Mouse (Mus musculus): ENCODE measurements around the gene Ppdpf. TPM values are rescaled to one million over a fixed set of nuclear protein-coding genes. Genes with fewer than 3 reads are reported as not detected.
"Not testable (repeated sequence)": the region's sequence is repeated elsewhere in the genome, so short reads cannot be mapped to it uniquely, and the experiment has no call there.

Gene Ppdpf
- polyA plus RNA-seq, 1 experiment from 2014 or later = 444 TPM

DNA sequence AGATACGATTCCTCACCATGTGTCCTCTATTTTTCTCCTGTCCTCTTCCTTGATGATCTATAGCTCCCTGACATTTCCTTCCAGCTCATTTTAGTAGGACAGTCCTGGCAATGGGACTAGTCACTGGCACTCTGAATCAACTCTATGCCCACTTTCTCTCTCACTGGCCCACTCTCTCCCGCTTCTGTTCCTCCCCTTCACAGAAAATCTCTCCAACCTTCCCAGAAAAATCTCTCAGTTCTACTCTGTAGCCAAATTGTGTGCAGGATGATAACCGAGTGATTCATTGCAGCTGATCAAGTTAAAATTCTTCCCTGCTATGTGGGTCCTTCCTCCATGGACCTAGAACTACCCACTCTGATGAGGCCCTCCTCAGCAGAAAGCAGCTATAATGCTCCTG lies 12.4 kb upstream of the Ppdpf start:
- no peak overlapping the region for H3K4me2 ChIP-seq
- ATAC-seq (ENCODE audit: low FRiP score) = no peak
- no peak overlapping the region for H3K9ac ChIP-seq
- H3K27me3 ChIP-seq = no peaks in the 10 kb centered on the region
- H3K36me3 ChIP-seq = no peaks in the 10 kb centered on the region
- no peaks in the 10 kb centered on the region for H3K9me3 ChIP-seq
- H3K4me1 ChIP-seq (replicated peaks) = no peaks in the 10 kb centered on the region
- 92% methylated on average over 3 of the region's 3 CpGs for WGBS
- H3K27ac ChIP-seq = no peak overlapping the region
- H3K4me3 ChIP-seq = no peak overlapping the region

DNA sequence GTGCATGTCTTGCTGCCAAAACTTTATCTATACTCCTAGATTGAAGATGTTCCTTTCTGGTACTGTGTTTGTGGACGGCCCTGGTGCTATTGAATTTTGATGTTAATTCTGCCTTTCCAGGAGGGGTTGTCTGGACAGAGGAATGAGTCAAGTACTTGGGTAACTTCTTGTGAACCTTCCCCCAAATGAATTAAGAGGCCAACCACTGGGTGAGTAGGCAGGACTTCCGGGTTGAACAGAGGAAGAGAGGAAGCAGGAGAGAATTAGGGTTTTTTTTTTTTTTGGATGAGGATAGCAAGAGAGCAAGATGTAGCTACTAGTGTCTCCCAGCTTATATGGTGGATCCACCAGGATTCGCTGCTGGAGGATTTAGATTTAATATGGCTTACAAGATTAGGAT lies 9.0 kb upstream of the Ppdpf start:
- Histone ChIP-seq H3K9ac (no peak overlapping the region), H3K9me3 (no peaks in the 10 kb centered on the region), H3K27me3 (0 out of 2 replicates have a peak, but pooled peaks cover under 1% of the 10 kb centered on the region), H3K4me3 (no peak overlapping the region), H3K27ac (no peak overlapping the region), H3K36me3 (no peaks in the 10 kb centered on the region), H3K4me2 (no peak overlapping the region), H3K4me1 (replicated peaks) (no peaks in the 10 kb centered on the region)
- 84% methylated on average over 3 of the region's 3 CpGs for WGBS
- ATAC-seq (ENCODE audit: low FRiP score) = no peak

DNA sequence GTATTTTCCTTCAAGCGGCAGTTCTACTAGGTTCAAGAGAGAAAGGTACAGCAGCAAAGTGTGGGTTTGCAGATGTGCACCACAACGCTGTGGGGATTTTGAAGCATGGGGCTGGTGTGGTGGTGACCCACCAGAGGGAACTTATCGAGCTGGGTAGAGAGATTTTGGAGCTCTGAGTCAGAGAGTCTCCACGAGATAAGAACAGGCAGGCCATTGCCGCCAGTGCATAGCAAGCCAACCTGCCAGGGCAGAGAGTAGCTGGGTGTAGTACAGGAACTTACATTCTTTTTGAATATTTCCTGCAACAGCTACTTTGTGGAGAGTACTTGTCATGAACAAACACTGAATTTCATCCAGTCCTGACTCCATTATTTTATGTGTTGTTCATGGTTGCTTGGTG lies 8.6 kb upstream of the Ppdpf start:
- H3K36me3 ChIP-seq = no peaks in the 10 kb centered on the region
- no peak for ATAC-seq (ENCODE audit: low FRiP score)
- no peak overlapping the region for H3K27ac ChIP-seq
- H3K4me3 ChIP-seq = no peak overlapping the region
- no peaks in the 10 kb centered on the region for H3K4me1 ChIP-seq (replicated peaks)
- H3K9me3 ChIP-seq = no peaks in the 10 kb centered on the region
- H3K27me3 ChIP-seq = 0 out of 2 replicates have a peak, but pooled peaks cover 2% of the 10 kb centered on the region
- no peak overlapping the region for H3K9ac ChIP-seq
- WGBS = 91% methylated on average over 5 of the region's 5 CpGs
- H3K4me2 ChIP-seq = no peak overlapping the region

DNA sequence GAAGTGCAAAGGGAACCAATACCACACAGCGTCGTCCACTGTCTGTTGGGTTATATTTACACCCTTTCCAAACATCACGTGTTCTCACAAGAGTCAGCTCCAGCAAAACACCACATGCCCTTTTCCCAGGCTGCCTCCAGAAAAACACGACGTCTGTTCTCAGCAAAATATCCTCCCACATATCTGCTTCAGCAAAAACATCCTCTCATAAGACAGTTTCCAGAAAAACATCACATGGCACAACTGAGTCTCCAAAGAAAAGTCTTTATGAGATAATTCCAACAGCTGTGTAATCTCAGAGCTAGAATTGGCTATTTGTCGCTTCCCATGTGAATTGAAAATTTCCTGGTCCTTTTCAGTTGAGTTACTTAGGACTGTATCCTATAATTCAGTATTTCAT lies 6.1 kb upstream of the Ppdpf start:
- Histone ChIP-seq H3K27ac (no peak overlapping the region), H3K9me3 (no peaks in the 10 kb centered on the region), H3K4me1 (replicated peaks) (0 out of 2 replicates have a peak, but pooled peaks cover 2% of the 10 kb centered on the region), H3K9ac (no peak overlapping the region), H3K4me2 (no peak overlapping the region), H3K36me3 (no peaks in the 10 kb centered on the region), H3K4me3 (no peak overlapping the region), H3K27me3 (0 out of 2 replicates have a peak, but pooled peaks cover 2% of the 10 kb centered on the region)
- 87% methylated on average over 6 of the region's 6 CpGs for WGBS
- ATAC-seq (ENCODE audit: low FRiP score) = no peak

DNA sequence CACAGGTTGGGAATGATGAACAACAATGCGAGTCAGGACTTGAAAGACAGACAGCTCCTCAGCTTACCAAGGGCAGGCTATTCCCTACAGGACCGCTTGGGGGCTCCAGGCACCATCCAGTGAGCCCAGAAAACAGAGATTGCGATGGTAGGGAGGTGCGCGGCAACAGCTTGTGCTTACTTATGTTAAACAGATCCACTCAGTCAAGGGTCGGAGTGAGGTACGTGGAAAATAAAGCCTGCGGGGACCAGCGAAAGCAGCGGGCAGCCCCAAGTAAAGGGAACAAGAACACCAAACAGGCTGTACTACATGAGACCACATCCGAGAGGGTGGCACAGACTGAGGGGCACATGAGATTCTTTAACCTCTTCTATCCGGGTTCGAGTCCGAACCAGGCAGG lies 412 bp upstream of the Ppdpf start:
- H3K27ac ChIP-seq = peak overlapping the region; percentile 96
- peak overlapping the region; percentile 62 for H3K4me3 ChIP-seq
- ATAC-seq (ENCODE audit: low FRiP score) = peak; percentile 86
- H3K9ac ChIP-seq = peak overlapping the region; percentile 98
- under 1% methylated on average over 14 of the region's 14 CpGs for WGBS
- H3K36me3 ChIP-seq = peaks cover 13% of the 10 kb centered on the region
- peaks cover 20% of the 10 kb centered on the region for H3K4me1 ChIP-seq (replicated peaks)
- H3K27me3 ChIP-seq = 0 out of 2 replicates have a peak, but pooled peaks cover 2% of the 10 kb centered on the region
- H3K9me3 ChIP-seq = no peaks in the 10 kb centered on the region
- peak overlapping the region; percentile 68 for H3K4me2 ChIP-seq

DNA sequence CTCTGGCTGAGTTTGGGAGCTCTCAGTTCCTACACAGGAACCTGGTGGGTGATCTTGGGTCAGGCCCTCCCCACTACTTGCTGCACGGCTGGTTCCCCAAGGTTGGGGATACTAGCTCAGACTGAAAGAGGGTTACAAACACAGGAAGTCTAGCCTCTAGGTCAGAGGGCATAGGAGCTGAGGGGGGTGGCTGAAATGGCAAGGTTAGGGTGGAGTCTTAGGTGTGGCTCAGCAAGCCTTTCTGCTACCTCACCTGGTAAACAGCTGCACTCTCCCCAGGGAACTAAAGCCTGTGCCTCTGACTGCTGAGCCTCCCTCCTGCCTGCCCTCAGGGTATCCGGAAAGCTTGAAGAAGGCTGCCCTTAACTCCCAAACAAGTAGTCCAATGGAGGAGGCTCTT lies 1.6 kb downstream of the Ppdpf start:
- peaks cover 20% of the 10 kb centered on the region for H3K4me1 ChIP-seq (replicated peaks)
- no peak for ATAC-seq (ENCODE audit: low FRiP score)
- H3K4me3 ChIP-seq = peak overlapping the region; percentile 62
- peaks cover 13% of the 10 kb centered on the region for H3K36me3 ChIP-seq
- peak overlapping the region; percentile 96 for H3K27ac ChIP-seq
- WGBS = 83% methylated on average over 2 of the region's 2 CpGs
- H3K9me3 ChIP-seq = no peaks in the 10 kb centered on the region
- H3K9ac ChIP-seq = peak overlapping the region; percentile 98
- no peaks in the 10 kb centered on the region for H3K27me3 ChIP-seq
- peak overlapping the region; percentile 68 for H3K4me2 ChIP-seq

DNA sequence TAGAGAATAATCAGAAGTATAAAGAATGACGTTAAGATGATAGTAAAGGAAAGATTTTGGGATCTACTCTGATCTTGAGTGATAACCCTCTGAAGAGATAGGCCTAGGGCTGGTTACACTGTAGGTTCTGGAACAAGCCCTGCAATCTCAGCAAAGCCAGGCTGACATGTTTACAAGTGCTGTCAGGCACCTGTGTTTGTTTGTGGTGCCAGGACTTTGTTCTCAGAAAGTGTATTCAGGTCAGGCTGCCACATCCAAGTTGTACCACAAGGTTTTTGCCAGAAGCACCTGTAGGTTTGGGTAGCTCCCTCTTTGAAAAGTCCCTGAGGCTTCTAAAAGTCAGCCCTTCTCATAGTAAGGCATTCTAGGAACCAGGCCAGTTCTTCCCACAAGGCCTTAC lies 2.3 kb downstream of the Ppdpf start:
- H3K4me2 ChIP-seq = no peak overlapping the region
- H3K4me3 ChIP-seq = no peak overlapping the region
- no peak for ATAC-seq (ENCODE audit: low FRiP score)
- no peak overlapping the region for H3K9ac ChIP-seq
- no peak overlapping the region for H3K27ac ChIP-seq
- H3K9me3 ChIP-seq = no peaks in the 10 kb centered on the region
- peaks cover 13% of the 10 kb centered on the region for H3K36me3 ChIP-seq
- 97% methylated on average over 1 of the region's 1 CpGs for WGBS
- H3K27me3 ChIP-seq = no peaks in the 10 kb centered on the region
- H3K4me1 ChIP-seq (replicated peaks) = peaks cover 20% of the 10 kb centered on the region

DNA sequence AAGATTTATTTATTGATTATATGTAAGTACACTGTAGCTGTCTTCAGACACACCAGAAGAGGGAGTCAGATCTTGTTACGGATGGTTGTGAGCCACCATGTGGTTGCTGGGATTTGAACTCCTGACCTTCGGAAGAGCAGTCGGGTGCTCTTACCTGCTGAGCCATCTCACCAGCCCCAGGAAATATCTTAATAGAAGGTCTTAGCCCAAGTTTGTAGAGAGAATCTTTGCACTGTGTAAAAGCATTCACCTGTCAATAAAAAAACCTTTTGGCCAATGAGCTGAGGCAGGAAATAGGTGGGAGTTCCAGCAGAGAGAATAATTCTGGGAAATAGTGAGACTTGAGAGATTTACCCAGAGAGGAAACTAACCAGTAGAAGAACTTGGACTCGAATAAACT lies 4.3 kb downstream of the Ppdpf start:
- not testable (repeated sequence) for H3K27ac ChIP-seq; H3K9ac ChIP-seq; H3K27me3 ChIP-seq; H3K4me2 ChIP-seq; H3K4me3 ChIP-seq; H3K9me3 ChIP-seq; ATAC-seq (ENCODE audit: low FRiP score)
- Histone ChIP-seq H3K4me1 (replicated peaks) (peaks cover 13% of the 10 kb centered on the region), H3K36me3 (peaks cover 13% of the 10 kb centered on the region)
- 74% methylated on average over 4 of the region's 4 CpGs for WGBS

DNA sequence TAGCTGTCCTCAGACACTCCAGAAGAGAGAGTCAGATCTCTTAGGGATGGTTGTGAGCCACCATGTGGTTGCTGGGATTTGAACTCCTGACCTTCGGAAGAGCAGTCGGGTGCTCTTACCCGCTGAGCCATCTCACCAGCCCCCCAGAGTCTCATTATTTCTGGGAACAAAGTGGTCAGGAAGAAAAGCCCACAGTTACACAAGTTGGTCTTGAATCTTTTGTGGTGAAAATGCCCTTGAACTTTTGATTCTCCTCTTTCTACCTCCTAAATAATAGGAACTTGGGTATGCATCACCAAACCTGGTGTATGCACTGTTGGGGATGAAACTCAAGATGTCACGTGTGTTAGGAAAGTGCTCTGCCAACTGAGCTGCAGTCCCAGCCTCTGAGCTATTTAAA lies 4.9 kb downstream of the Ppdpf start:
- WGBS = 57% methylated on average over 4 of the region's 4 CpGs
- H3K4me2 ChIP-seq = no peak overlapping the region
- peaks cover 13% of the 10 kb centered on the region for H3K36me3 ChIP-seq
- no peaks in the 10 kb centered on the region for H3K27me3 ChIP-seq
- H3K9ac ChIP-seq = no peak overlapping the region
- ATAC-seq (ENCODE audit: low FRiP score) = no peak
- H3K9me3 ChIP-seq = no peaks in the 10 kb centered on the region
- H3K4me1 ChIP-seq (replicated peaks) = peaks cover 12% of the 10 kb centered on the region
- H3K27ac ChIP-seq = no peak overlapping the region
- H3K4me3 ChIP-seq = no peak overlapping the region

DNA sequence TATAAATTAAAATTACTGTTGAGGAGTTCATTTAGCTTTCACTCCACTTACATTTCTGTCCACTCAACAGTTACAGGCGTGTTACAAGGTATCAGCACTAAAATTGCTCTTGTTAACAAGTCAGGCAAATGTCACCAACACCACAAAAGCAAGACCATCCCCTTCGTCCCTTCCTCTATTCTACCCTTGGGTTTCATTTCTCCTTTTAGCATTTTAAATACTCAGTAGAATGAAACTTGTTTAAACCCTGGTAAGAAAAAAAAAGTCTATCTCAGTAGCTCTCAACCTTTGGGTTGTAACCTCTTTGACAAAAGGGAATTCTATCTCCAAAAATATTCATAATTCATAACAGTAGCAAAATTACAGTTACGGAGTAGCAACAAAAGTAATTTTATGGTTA lies 6.0 kb downstream of the Ppdpf start:
- H3K4me1 ChIP-seq (replicated peaks) = peaks cover 10% of the 10 kb centered on the region
- H3K9me3 ChIP-seq = no peaks in the 10 kb centered on the region
- no peak overlapping the region for H3K9ac ChIP-seq
- peaks cover 13% of the 10 kb centered on the region for H3K36me3 ChIP-seq
- no peak for ATAC-seq (ENCODE audit: low FRiP score)
- WGBS = 84% methylated on average over 3 of the region's 3 CpGs
- H3K27me3 ChIP-seq = no peaks in the 10 kb centered on the region
- no peak overlapping the region for H3K4me3 ChIP-seq
- no peak overlapping the region for H3K27ac ChIP-seq
- no peak overlapping the region for H3K4me2 ChIP-seq

DNA sequence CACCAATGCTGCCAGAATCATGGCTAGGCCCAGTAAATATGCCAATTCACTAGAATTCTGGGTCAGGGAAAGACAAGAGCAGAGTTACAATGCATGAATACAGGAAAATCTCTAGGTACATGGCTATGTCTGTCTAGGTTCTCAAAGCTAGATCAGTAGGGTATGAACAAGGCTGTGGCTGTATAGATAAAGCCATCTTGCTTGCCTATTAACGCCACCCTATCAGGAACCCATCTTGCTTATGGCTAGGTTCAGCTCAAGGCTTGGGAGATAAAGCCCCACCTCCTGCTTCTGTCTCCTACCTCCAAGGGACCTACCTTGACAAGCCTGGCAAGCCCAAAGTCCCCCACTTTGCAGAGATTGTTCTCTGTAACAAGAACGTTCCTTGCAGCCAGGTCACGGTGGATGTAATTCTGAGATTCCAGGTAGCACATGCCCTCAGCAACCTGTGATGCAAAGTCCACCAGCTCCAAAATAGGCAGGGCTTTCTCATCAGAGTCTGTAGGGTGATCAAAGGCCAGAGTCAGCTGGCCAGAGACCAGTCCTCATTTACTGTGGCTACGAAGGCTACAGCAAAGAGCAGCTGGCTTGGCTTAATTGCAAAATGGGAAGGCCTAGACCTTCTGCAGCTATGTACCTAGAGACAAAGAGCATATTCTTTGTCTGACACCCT lies 9.7 kb downstream of the Ppdpf start:
- WGBS = 93% methylated on average over 4 of the region's 4 CpGs
- Histone ChIP-seq H3K27ac (no peak overlapping the region), H3K27me3 (0 out of 2 replicates have a peak, but pooled peaks cover 4% of the 10 kb centered on the region)

DNA sequence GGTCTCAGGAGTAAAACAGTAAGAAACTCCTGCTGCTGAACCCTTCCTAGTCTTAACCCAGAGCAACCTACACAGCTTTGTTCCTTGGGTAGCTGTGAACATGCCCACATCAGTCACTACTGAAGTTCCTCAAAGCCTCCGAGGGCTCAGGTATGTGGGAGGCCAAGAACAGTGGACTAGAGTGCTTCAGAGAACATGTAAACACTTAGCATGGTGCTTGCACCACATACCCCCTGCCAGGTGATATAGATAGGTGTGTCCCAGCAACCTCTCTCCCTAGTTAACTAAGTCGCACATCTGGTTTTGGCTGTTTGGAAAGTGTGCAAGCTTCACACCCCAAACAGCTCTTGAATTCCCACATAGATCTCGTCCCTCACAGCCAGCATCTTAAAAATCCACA lies 14.6 kb downstream of the Ppdpf start:
- ATAC-seq (ENCODE audit: low FRiP score) = no peak
- H3K9me3 ChIP-seq = no peaks in the 10 kb centered on the region
- H3K4me1 ChIP-seq (replicated peaks) = no peaks in the 10 kb centered on the region
- H3K27me3 ChIP-seq = 0 out of 2 replicates have a peak, but pooled peaks cover 4% of the 10 kb centered on the region
- no peak overlapping the region for H3K4me3 ChIP-seq
- 85% methylated on average over 3 of the region's 3 CpGs for WGBS
- H3K9ac ChIP-seq = no peak overlapping the region
- H3K36me3 ChIP-seq = no peaks in the 10 kb centered on the region
- no peak overlapping the region for H3K4me2 ChIP-seq
- H3K27ac ChIP-seq = no peak overlapping the region

More for the DNA sequence above, 9.7 kb downstream of the Ppdpf start:
- Histone ChIP-seq H3K9me3 (no peaks in the 10 kb centered on the region), H3K9ac (no peak overlapping the region), H3K36me3 (no peaks in the 10 kb centered on the region), H3K4me1 (replicated peaks) (no peaks in the 10 kb centered on the region), H3K4me3 (no peak overlapping the region), H3K4me2 (no peak overlapping the region)
- no peak for ATAC-seq (ENCODE audit: low FRiP score)

DNA sequence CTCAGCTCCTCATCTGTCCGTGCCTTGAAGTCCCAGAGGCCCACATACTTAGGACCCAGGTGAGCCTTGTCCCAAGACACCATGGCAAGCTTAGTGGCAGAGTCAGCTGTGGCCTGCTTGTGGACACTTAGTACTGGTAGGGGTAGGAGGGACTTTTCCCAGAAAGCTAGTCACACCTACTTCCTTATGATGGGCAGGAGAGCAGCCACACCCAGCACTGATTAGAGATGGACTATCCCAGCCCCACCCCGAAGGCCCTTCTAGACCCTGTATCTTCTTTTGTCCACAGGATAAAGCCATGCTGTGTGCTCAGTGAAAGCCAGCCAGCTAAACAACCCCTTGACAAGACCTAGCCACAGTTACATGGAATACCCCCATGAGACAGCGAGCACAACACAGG lies 15.4 kb downstream of the Ppdpf start, which contains the start of gene Ptk6:
Gene Ptk6 (minus strand): TSS at position 368 of the 400 bp plus-strand sequence.
- Histone ChIP-seq H3K36me3 (no peaks in the 10 kb centered on the region), H3K27ac (no peak within 1 kb of the TSS), H3K4me2 (no peak within 1 kb of the TSS), H3K4me3 (no peak within 1 kb of the TSS), H3K9ac (no peak within 1 kb of the TSS), H3K9me3 (no peaks in the 10 kb centered on the region), H3K4me1 (replicated peaks) (no peaks in the 10 kb centered on the region), H3K27me3 (0 out of 2 replicates have a peak, but pooled peaks cover 4% of the 10 kb centered on the region)
- WGBS = 87% methylated on average over 3 of the region's 3 CpGs
- no peak for ATAC-seq (ENCODE audit: low FRiP score)

All from hindbrain, embryonic 13.5 days (tissue).